Mouse (Mus musculus) adrenal gland, postnatal 25 days (tissue): Measurements from ENCODE around the gene 1700012B07Rik. TPM values are rescaled to one million over a fixed set of nuclear protein-coding genes. Genes with fewer than 3 reads are reported as not detected.

Experiments
- DNase-seq: peaks from one replicate; pipeline ENCODE4 v3.0.0; 2021; ENCODE audit warnings: mixed read lengths
- total RNA-seq: library from RNA; stranded (reverse); gene quantifications from 2 replicates; pipeline ENCODE4 v1.2.3, GENCODE M21; 2021

The 1700012B07Rik gene
- total RNA-seq, 1 experiment from 2014 or later: not detected

DNA sequence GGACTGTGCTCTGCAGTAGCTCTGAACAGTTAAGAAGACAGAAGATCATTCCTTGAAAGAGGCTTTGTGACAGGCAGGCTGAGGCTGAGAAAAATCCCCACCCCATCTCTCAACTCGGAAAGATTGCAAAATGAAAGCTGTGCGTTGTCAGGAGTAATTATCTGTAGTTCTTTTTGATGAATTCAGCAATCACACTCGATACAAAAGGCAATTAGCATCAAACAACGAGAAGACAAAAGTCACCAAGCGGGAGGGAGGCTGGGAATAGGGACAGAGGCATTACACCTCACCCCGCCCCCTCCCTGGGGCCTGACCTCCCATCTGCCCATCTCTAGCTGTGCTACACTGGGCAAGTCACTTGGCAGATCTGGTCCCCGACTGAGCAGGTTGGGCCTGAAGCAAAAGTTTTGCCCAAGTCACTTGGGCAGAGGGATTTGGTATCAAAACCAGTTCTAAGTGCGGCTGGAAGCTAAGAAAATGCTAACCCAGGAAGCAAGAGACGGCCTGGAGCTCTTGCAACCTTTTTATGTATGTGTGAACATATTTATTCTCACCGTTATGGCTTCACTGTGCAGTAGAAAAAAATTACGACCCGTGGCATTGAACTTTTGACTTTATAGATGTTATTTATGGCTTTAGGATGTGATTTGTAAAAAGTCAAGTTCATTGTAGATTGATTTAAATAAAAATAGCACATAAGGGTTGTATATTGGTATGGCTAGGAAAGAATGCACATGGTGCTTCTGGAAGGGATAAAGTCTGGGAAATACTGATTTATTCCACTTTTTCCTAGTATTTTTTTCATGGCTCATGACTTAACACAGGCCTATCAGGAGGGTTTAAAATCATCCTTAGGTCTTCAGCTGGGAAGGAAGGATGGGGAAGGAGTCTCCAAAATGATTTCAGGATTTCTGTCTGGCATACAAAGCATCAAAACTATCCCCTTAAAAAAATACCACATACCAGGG, 75.9 kb downstream of the 1700012B07Rik start:
- DNase-seq: no peak

DNA sequence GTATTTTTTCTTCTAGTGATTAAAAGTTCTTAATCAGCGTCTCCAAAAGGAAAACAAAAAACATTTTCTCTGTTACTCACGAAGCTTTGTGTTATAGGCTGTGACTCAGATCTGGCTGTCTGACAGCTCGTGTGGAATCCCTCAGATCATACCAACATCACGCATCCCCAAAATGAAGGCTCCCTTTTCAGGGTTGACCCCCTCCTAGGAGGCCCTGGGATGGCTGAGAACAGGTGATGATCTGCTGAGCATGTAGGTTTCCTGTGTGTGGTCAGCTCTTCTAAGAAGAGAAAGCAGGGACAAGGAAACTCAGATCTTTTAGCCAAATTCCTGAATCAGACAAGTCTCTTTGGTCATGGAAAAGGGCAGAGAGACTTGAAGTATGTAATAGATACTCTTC, 82.6 kb downstream of the 1700012B07Rik start:
- DNase-seq: no peak

DNA sequence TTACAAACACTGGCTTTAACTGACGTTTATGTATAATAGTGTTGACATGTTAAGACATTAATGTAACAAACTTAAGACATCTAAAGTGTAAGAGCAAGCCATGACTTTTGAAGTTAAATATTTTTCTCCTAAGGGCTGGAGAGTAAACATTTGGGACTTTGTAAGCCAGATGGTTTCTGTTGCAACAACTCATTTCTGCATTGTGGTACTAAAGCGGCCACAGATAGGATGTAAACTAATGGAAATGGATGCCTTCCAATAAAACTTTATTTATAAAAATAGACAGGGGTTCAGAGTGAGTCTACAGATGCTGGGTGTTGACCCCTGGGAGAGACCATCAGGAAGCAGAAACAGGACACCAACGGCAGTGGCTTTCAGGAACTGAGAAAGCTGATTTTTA, 89.9 kb downstream of the 1700012B07Rik start:
- DNase-seq: no peak

Other genes starting within 250 kb of the 1700012B07Rik start
- 42.7 and 65.8 TPM in 2 replicates for gene Wipi1, start 216.1 kb downstream of the 1700012B07Rik start, total RNA-seq
- 345 and 386 TPM in 2 replicates for gene Prkar1a, start 178.6 kb downstream of the 1700012B07Rik start, total RNA-seq
- 3.4 and 3.7 TPM in 2 replicates for gene Fam20a, start 105.8 kb downstream of the 1700012B07Rik start, total RNA-seq
- 5.5 and 6.6 TPM in 2 replicates for gene Abca8b, start 167.8 kb upstream of the 1700012B07Rik start, total RNA-seq